Mouse (Mus musculus) right cerebral cortex, postnatal 25 days (tissue): ENCODE measurements around the gene Chn1.
"Not testable (repeated sequence)": the region's sequence is repeated elsewhere in the genome, so short reads cannot be mapped to it uniquely, and the experiment has no call there.

Experiments
- DNase-seq: peaks from one replicate; pipeline ENCODE4 v3.0.0; 2022

The Chn1 gene

DNA sequence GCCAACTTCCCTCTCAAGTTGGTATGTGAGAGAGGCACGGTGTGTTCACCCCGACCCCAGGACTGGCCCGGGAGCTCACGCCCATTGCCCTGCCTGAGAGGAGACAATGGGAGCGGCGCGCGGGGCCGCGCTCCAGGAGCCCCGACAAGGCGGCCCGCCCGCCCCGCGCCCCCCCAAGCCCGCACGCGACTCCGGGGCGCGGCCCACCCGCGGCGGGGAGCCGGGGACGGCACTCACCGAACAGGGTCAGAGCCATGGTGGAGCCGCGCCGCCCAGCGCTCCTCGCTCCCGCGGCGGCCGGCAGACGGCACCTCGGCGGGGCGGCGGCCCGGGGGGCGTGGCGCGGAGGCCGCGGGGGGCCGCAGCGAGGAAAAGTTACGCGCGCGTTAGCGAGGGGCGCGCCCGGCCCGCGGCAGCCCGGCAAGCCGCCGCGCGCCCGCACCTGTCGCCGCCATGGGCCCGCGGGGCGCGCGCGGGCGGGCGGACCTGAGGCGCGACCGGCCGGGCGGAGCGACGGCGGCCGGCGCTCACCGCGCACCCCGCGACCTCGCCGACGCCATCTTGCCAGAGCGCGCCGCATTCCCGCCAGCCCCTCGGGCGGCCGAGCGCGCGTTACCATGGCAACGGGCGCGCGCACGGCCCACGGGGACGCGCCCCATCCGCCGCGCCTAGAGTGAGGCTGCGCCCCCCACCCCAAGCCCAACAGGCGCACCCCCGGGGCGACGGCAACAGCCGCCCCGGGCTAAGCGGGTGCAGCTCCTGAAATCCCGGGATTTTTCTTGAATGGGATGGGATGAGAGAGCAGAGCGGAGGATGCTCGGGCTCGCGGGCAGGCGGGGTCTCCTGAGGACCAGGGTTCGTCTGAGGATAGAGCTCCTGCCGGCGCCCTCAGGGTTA lies at the start of gene Chn1:
Chn1 (minus strand) TSS at position 561 of the 897 bp plus-strand sequence.
- DNase-seq, result peak; percentile 81

GRCm38 (mm10) chr2:73818742-73819141 lies 43.6 kb upstream of the Chn1 start:
- DNase-seq, result no peak

DNA sequence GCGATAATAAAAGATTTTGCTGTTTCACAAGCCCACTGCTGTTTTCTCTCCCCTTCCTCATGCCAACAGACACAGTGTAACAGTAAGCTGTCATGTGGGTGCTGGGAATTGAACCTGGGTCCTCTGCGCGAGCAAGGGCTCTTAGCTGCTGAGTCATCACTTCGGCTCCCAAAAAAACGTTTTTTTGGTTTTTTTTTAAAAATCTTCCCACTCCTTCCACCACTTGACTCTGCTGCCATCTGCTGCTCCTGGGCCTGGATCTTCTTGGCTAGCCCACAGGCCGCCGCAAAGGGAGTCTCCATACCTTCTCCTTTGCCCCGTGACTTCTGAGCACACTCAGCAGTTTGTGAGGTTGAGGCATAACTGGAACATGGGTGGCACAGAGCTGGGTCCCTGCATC lies 32.5 kb upstream of the Chn1 start:
- no peak for DNase-seq

- not testable (repeated sequence) for DNase-seq
These were observed 25.0 kb upstream of the Chn1 start for GRCm38 (mm10) chr2:73800127-73800526.

- no peak for DNase-seq
These were observed 23.6 kb upstream of the Chn1 start for GRCm38 (mm10) chr2:73798786-73799185.

- DNase-seq, result no peak
These were observed 23.0 kb upstream of the Chn1 start for GRCm38 (mm10) chr2:73798136-73798535.

- no peak for DNase-seq
These were observed 16.9 kb upstream of the Chn1 start for GRCm38 (mm10) chr2:73791846-73792630.

GRCm38 (mm10) chr2:73790332-73790731 lies 15.2 kb upstream of the Chn1 start:
- no peak for DNase-seq

- no peak for DNase-seq
These were observed 13.2 kb upstream of the Chn1 start for GRCm38 (mm10) chr2:73788395-73788794.

- DNase-seq, result no peak
These were observed 7.3 kb upstream of the Chn1 start for GRCm38 (mm10) chr2:73782371-73782905.

DNA sequence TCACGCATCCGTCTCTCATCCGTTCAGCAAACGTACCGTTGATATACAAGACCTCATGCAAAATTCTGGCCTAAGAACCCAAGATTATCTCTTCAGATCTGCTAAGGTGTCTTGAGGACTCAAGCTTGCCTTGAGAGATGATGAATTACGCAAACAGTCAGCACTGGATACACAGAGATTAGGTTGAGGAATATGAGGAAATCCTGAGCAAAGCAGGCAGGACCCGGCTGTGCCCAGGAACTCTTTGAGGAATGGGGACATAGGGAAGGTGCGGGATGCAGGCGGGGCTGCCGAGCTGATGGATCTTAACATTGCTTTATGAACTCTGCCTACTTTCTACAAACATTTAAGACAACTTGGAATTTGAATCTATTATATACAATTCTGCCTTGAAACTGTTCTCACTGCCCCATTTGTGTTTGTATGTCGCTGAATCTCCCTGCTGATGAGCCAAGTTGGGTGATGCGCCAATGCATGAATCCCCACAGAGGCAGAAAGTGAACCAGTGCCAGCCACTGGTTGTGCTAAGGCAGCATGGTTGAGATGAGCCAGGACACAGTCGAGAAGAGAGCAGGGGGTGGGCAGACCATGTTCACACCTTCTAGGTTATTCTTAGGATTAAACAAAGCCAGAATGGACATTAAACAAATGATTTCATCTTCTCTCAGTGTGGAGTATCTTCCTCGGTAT lies 5.3 kb upstream of the Chn1 start:
- DNase-seq, result no peak

DNA sequence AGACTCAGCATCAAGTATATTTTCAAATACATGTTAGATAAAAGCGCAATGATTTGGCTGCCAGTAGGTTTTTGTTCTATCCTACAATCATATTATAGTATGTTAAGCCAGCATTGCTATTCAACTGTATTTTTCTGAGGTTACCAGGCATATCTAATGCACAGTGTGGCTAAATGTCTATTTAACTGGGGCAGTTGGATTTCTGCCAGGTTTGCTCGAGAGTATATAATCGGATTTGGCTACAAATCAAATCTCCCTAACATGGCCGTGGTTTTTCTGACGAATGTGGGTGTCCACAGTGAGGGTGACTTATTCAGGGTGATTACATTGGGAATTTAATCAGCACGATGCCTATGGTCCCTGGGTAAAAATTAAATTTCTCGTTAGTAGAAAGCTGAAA lies 4.7 kb upstream of the Chn1 start:
- no peak for DNase-seq

DNA sequence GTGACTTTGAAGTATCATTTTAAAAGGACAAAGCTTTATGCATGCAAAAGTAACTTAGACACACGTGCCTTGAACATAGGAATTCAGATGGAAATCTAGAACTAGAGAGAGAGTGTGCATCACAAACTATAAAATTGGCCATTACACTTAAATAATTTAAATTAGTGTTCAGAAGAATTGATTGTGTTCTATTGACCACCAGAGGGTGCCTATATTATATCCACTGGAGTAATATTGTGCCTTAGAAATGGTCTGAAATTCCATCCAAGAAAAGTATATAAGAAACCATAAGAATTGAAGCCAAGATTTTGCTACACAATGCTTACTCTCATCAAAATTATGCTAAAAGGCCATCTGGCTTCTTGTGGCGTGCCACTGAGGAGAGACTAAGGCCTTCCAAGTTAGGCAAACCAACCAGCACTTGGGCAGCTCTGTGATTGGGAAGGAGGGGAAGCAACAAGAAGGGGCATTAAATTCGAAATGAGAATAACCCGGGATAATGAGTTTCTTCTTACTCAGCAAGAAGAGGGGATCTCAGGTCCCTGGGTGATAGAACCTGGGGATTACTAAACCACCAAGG lies 4.0 kb upstream of the Chn1 start:
- no peak for DNase-seq

DNA sequence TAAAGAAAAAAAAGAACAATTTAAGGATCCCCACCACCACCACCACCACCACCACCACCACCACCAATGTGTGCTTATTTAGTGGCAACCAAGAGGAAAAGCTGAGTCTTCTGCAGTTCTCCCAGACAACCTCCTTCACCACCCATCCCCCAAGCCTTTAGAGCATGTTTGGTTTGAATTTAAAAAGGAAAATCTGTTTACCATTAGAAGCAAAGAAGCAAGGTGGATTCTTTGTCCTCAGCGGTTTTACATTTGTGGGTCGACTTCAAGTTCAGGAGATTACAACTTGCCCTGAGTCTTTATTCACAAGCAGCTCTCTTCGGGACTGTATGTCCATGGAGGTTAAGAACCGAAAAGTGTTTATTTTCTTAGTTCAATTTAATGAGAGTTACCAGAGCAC lies 1.8 kb upstream of the Chn1 start:
- DNase-seq, result no peak

DNA sequence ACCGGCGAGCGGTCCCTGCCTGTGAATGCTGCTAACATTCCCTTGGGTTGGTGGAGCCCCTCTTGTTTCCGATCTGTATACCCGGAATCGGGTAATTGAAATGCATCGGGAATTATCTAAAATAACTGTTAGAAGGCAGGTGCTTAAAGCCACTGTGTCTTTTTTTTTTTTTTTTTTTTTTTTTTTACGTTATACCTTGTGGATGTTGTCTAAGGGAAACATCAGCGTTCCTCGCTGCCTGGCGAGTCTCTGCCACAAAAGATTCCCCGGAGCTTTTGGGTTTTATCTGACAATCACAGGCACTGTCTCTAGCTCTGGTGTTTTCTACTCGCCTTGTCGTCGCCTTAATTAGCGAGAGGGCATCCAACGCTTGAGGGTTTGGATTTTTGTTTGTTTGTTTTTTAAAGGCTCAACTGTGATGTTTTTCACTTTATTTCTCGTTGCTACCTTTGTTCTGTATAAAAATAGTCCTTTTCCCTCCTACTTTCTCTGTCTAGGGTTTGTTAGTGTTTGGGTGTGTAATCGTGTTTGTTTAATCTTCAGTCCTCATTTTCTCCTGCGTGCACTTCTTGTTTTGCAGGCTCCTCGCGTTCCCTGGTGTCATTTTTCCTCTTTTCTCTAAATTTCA lies 651 bp upstream of the Chn1 start:
- DNase-seq, result no peak

- DNase-seq, result no peak
These were observed 2.2 kb downstream of the Chn1 start for GRCm38 (mm10) chr2:73772945-73773344.

- DNase-seq, result no peak
These were observed 6.5 kb downstream of the Chn1 start for GRCm38 (mm10) chr2:73768669-73769068.

DNA sequence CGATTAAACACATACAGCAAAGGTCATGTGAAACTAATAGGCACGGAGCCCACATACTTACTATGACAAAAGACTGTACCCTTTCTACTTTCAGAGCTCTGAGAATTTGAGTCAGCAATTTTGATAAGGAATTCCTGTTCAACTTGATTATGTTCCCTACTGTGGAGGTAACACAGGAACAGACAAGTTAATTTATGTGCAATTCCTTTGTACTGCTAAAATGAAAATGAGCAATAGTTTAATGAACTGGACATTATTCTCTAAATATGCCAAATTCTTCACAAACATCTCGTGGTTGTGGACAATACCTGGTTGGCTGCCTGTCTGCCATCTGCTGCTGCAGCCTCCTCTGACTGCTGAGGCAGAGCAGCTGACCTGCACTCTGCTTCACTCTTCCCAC lies 11.6 kb downstream of the Chn1 start:
- DNase-seq, result no peak

- no peak for DNase-seq
These were observed 15.2 kb downstream of the Chn1 start for GRCm38 (mm10) chr2:73759899-73760298.

GRCm38 (mm10) chr2:73759027-73759426 lies 16.1 kb downstream of the Chn1 start:
- no peak for DNase-seq

DNA sequence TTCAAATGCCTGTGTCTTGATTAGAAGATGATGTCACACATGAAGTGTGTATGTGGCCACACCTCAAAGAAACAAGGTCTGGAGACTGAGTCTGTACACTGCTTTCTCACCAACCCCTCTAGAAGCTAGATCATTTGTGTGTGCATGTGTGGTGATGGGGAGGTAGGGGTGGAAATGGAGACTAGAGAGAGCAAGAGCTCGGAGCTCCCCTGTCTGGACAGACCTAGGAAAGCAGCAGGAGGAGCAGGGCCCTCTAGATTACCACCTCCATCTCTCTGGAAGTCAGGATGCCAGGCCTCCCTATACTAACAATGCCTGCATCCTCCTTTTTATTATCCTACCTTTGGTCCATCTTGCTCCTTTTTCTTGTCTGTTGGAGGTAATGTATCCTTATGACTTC lies 27.8 kb downstream of the Chn1 start:
- DNase-seq, result no peak

DNA sequence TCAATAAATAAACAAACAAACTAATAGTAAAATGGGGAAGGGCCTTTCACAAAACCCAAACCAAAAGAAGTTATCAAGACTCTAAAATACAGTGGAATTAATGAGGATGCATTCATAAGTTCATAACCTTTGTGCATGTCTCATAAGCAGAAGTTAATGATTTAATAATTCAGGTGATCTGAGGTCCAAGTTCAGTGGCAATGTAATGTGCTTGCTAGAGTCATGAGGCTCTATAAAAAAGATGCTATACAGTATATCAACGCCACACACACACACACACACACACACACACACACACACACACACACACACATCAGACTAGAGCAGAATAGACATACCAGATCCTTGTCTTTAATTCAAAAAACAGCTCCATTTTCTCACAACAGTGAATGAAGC lies 28.8 kb downstream of the Chn1 start:
- DNase-seq, result no peak
